Mouse (Mus musculus): ENCODE data around the gene Hivep1.

DNA sequence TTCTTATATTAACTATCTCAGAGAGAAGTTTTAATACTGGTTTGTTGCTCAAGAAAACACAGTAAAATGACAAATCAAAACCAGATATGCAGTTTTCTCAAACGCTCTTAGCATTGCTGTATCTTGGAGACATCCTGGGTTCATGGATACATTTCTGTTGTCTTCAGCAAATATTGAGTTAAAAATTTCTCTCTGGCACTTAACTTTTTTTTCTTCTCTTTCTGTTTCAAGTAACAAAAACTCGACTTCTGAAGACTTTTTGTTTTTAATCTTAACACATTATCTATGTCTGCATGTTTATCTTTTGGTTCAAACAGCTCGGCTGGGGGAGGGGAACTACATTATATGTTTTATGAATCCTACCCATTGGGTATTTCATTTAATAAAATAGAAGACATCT lies 1.7 kb upstream of the Hivep1 start:
- no peak for TF ChIP-seq CTCF (IDR thresholded peaks at IDR 0.05; ENCODE audit: low read depth)
- no peak for TF ChIP-seq EP300 (IDR thresholded peaks at IDR 0.05; ENCODE audit: low read depth)
